Mouse (Mus musculus) gastrocnemius, postnatal 36 days (tissue): ENCODE results near the gene Nap1l1. TPM values are rescaled to one million over a fixed set of nuclear protein-coding genes. Genes with fewer than 3 reads are reported as not detected.

Experiments used
- DNase-seq, 2 experiments: peaks; one replicate each; pipeline ENCODE4 v3.0.0; 2022
- intact Hi-C: fragments of 180-260 bp; cut with DNase I; formaldehyde crosslinking; loops from one replicate; pipeline ENCODE4 v1.15.1; 2025
- total RNA-seq, 2 experiments: library from RNA; stranded (reverse); gene quantifications; 2 replicates each; pipeline ENCODE4 v1.2.3; 2021

The Nap1l1 gene
- total RNA-seq, 2 experiments from 2014 or later, result 47.7 to 54.7 TPM

GRCm38 (mm10) chr10:111510798-111511197, 37.8 kb downstream of the Nap1l1 start:
- no peak for DNase-seq
- intact Hi-C loops, result no loop called here

- intact Hi-C loops, result no loop called here
- no peak for DNase-seq
Measured at GRCm38 (mm10) chr10:111512036-111512568, 39.1 kb downstream of the Nap1l1 start.

DNA sequence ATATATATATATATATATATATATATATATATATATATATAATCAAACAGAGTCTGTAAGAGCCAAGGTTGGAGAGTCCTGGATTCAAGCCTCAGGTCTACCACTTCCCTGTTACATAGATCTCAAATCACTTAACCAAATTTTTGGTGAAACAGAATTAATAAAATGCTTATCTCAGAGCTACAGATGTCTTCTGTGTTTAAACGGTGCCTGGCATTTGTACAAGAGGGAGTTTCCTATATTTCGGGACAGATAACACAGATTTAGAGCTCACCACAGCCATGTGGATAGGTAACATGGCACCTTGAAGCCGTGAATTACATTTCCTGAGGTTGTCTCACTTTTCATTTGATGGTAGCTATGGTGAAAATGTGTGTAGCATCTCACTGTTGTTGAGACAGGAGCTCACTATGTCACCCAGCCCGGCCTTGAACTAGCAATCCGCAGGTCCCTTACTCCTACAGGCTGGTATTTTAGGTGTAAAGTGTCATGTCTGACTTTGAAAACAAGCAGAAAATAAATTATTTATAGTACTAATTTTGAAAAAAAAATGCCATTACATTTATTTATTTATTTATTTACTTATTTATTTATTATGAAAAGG, 41.4 kb downstream of the Nap1l1 start:
- intact Hi-C loops, result no loop called here
- no peak for DNase-seq

DNA sequence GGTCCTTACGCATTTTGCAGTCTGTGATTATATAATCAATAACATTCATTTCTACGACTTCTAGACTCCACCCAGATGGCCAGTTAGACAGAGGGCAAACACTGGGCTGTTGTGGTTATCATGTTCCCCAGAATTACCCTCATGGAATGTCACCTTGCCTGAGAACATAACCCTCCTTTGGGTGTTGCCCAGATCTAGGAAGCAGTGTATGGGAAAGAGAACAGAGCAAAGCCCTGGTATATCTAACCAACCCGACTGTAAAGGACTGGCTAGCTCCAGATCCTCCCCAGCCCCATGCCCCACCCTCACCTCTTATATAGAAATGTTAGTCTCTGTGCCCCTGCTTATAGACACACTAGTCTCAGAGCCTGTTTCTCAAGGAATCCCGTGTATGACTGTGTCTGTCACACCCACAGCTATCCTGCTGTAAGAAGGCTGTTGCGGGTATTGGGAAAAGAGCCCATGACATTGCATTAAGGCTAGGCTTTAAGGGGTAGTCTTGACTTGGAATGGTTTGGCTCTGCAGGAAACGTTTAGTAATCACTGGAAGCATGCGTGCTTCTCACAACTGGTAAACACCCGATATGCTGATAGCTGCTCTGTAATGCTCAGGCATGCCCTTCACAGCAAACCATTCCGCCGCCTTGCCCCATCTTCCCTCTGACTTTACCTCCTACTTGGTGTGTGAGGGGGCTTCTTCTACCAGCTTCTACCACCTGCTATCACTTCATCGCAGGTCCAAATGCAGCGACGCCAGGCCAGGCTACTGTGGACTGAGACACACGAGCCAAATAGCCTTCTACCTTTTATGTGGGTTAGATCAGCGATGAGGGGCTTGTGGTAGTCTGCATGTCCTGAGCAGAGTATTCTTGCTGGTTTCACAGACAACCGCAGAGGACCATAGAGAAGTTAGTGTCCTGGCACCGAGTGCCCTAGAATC, 42.3 kb downstream of the Nap1l1 start:
- no peak for DNase-seq
- intact Hi-C loops, result no loop called here

GRCm38 (mm10) chr10:111516172-111516588, 43.2 kb downstream of the Nap1l1 start:
- DNase-seq, result peak; percentile 45 to 48
- intact Hi-C loops, result no loop called here

DNA sequence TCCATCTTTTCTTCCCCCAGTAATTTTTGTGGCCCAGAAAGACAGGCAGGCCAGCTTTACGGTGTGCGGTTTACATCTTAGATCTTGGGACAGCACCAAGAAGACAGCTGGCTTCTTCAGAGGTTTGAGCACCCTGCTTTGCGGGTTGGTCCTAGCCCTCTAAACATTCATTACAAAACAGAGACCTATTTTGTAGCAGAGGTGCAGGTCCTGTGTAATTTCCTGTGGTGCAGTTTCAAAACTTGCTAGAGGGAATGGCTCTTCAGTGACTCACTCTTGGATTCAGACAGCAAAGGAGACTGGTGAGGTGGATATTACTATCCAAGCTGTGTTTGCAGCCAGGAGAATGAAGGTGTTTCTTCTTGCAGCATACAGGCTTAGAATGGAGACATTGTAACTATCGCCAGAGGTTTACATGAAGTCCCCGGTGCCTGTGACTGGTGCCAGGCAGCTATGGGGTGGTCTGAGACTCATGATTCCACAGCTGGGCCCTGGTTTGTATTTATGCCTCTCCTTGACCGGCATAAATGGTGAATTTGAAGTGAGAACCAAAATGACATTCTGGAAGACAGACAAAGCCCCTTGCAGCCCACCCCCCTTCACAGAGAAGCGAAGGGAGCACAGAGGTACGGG, 43.9 kb downstream of the Nap1l1 start:
- DNase-seq, result no peak
- intact Hi-C loops, result no loop called here

GRCm38 (mm10) chr10:111518350-111518749, 45.3 kb downstream of the Nap1l1 start:
- intact Hi-C loops, result no loop called here
- no peak for DNase-seq

DNA sequence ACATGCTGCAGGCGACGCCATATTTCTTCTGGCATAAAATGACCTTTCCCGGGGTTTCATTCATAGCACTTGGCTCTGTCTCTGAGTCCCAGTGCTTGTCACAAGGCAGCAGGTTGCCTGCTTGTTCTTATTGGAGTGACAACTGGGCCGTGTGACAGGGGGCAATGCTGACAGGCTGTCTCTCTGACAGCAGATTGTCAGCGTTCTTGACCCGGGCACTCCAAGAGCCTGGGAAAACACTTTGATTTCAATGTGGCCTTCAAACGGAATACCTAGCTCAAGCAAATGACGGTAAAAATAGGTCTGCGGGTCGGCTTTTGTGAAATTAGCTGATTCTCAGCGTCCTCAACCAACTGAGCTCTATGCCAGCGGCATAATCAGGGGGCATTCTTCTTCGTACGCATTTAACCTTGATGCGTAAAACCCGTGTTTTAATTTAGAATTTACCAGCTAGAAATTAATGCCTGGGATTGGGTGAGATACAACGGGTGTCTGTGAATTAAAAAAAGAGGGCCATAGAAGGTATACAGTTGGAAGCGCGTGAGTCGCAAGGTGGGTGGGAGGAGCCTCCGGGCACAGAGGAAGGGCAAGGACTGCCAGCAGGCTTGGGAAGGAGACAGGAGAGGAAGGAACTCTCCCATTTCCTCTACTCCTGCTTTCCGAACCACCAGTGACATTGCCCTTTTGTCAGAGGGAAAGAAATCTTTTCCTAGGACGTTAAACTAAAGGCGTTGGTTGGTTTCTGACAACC, 46.8 kb downstream of the Nap1l1 start:
- intact Hi-C loops, result no loop called here

GRCm38 (mm10) chr10:111520621-111521020, 47.6 kb downstream of the Nap1l1 start:
- intact Hi-C loops, result no loop called here
- no peak for DNase-seq

More for the DNA sequence above, 46.8 kb downstream of the Nap1l1 start:
- DNase-seq, result no peak

DNA sequence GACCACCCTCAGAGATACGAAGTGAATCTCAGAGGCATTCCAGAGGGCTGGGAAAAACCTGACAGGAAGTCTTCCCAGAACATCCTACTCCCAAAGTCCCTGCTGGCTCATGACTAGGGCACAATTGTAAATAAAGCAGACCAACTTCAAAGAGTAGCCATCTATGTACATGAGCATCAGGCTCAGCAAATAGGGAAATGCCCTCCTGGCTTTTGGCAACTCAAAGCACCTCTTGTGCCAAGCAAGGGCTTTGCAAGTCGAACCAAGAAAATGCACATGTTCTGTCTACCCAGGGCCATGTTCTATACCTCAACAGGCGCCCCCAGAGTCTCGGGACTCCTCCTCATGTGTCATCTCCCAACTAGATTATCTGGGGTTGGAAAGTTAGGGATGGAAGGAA, 48.6 kb downstream of the Nap1l1 start:
- DNase-seq, result no peak
- intact Hi-C loops, result no loop called here

- intact Hi-C loops, result no loop called here
- no peak for DNase-seq
Measured at GRCm38 (mm10) chr10:111522230-111522629, 49.2 kb downstream of the Nap1l1 start.

GRCm38 (mm10) chr10:111523894-111524293, 50.9 kb downstream of the Nap1l1 start:
- intact Hi-C loops, result no loop called here
- DNase-seq, result no peak

- DNase-seq, result no peak
- intact Hi-C loops, result no loop called here
Measured at GRCm38 (mm10) chr10:111527057-111527456, 54.0 kb downstream of the Nap1l1 start.

DNA sequence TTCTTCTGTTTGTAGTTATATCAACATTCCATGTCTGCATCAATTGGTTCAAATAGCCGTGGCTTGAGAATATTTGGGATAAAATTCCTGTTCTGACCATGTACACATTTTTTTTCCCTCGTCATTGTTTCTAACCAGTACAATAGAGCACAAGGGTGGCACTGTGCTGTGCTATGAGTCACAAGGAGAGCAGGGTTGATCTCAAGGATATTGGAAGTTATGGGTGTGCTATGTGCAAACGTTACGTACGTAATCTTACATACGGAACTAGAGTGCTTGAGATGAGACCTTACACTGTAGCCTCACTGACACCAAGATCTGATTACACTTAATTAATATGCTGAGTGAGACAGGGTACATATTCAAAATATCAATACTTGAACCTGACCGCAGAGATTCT, 54.6 kb downstream of the Nap1l1 start:
- intact Hi-C loops, result no loop called here
- no peak for DNase-seq

- intact Hi-C loops, result no loop called here
- no peak for DNase-seq
Measured at GRCm38 (mm10) chr10:111528283-111528682, 55.3 kb downstream of the Nap1l1 start.

DNA sequence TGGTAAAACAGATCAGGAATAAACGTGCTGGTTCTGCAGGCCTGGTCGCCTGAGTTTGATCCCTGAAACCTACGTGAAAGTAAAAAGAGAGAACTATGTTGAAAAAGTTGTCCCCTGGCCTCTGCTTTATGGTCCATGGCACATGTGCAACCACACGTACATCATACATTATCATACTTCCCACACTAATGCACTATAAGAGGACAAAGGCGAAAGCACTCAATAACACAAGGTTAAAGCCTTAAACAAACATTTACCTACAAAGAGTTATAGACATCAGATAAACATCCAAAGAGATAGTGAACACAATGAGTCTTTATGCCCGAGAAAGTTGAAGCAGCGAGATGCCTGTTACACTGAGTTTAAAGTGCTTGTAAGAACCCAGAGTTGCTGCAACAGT, 57.4 kb downstream of the Nap1l1 start:
- no peak for DNase-seq
- intact Hi-C loops, result no loop called here

DNA sequence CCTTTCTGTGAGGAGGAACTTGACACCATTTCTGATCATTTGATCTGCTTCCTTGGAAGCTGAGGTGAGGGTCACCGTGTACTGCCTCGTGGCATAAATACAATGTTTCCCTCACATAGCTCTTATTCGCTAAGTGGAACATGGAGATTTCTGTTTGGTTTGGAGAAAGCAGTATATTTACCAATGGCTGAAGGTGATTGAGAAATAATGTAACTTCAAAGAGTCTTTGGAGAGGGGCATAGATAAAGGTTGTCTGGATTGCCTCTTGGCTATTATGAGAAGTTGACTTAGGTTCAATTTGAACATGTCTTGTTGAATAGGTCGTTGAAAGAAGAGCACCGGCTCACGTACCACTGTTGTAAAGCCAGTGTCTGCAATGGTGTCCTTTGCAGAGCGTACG, 61.7 kb downstream of the Nap1l1 start:
- DNase-seq, result no peak
- intact Hi-C loops, result no loop called here

DNA sequence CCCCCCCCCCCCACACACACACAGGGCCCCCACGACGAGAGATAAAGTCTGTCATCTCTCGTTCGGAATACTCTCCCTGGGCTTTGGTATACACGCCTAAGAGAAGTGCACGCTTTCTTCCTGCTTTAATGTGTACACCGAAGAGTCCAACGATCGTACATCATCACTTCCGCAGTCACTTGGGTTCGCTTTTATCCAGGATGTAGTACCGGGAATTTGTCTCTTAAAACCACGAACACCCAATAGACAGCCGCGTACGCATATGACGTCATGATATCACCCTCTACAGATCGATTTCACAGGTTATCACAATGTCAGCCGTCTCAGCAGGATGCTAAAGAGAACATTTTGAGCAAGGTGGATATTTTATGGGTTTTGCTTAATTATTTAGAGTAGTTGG, 64.4 kb downstream of the Nap1l1 start:
- intact Hi-C loops, result no loop called here
- DNase-seq, result no peak

- intact Hi-C loops, result no loop called here
- peak in 1 of 2 experiments; percentile 31 for DNase-seq
Measured at GRCm38 (mm10) chr10:111539724-111540324, 66.8 kb downstream of the Nap1l1 start.

DNA sequence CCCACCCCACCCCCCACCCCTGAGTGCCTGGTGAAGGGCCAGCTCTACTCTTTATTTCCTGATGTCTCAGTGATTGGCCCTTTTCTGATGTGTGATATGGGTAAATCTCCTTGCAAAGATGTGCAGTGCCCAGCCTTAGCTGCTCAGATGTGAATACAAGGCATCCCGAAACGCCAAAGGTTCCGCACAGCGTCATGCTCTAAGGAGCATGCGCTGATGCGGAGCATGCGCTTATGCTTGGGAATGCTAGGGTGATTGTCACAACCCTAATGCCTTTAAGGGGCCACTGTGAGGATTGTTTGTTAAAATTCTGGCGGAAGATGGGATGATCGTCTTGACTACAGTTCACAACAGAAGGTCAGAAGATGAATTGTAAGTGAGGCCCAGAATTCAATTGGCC, 67.7 kb downstream of the Nap1l1 start:
- intact Hi-C loops, result no loop called here
- DNase-seq, result no peak
